Mouse (Mus musculus): Measurements from ENCODE around the gene Prr12. TPM values are rescaled to one million over a fixed set of nuclear protein-coding genes. Genes with fewer than 3 reads are reported as not detected.
A peak's percentile ranks its signal among the peaks of the same experiment; 100 is the strongest.

Gene Prr12
- total RNA-seq, 4 experiments from 2014 or later: 22.4 to 26.3 (median 24.9) TPM

- DNase-seq (ENCODE audit: low spot score): no peak
These were observed 25.1 kb upstream of the Prr12 start for GRCm38 (mm10) chr7:45077829-45078228.

GRCm38 (mm10) chr7:45077322-45077721 is 24.6 kb upstream of the Prr12 start:
- no peak for DNase-seq (ENCODE audit: low spot score)

GRCm38 (mm10) chr7:45076501-45076900 is 23.8 kb upstream of the Prr12 start:
- no peak for DNase-seq (ENCODE audit: low spot score)

GRCm38 (mm10) chr7:45075405-45075804 is 22.7 kb upstream of the Prr12 start:
- no peak for DNase-seq (ENCODE audit: low spot score)

GRCm38 (mm10) chr7:45073949-45074348 is 21.3 kb upstream of the Prr12 start:
- no peak for DNase-seq (ENCODE audit: low spot score)

- DNase-seq (ENCODE audit: low spot score): no peak
These were observed 20.6 kb upstream of the Prr12 start for GRCm38 (mm10) chr7:45073171-45073707.

GRCm38 (mm10) chr7:45072230-45072629 is 19.5 kb upstream of the Prr12 start:
- no peak for DNase-seq (ENCODE audit: low spot score)

GRCm38 (mm10) chr7:45069671-45070070 is 17.0 kb upstream of the Prr12 start:
- DNase-seq (ENCODE audit: low spot score): no peak

- DNase-seq (ENCODE audit: low spot score): no peak
These were observed 15.3 kb upstream of the Prr12 start for GRCm38 (mm10) chr7:45068000-45068318.

GRCm38 (mm10) chr7:45067190-45067999 is 14.7 kb upstream of the Prr12 start:
- DNase-seq (ENCODE audit: low spot score): no peak

GRCm38 (mm10) chr7:45062239-45062835 is 9.7 kb upstream of the Prr12 start, which contains the start of the genes Nosip and Prrg2:
Gene Nosip, plus strand, starts transcription at chr7:45062429.
Gene Prrg2, minus strand, starts transcription at chr7:45062677.
- DNase-seq (ENCODE audit: low spot score): peak; percentile 98

GRCm38 (mm10) chr7:45061532-45062075 is 8.9 kb upstream of the Prr12 start:
- no peak for DNase-seq (ENCODE audit: low spot score)

- no peak for DNase-seq (ENCODE audit: low spot score)
These were observed 8.0 kb upstream of the Prr12 start for GRCm38 (mm10) chr7:45060632-45061122.

- no peak for DNase-seq (ENCODE audit: low spot score)
These were observed 6.2 kb upstream of the Prr12 start for GRCm38 (mm10) chr7:45058607-45059571.

GRCm38 (mm10) chr7:45056972-45057348 is 4.3 kb upstream of the Prr12 start:
- no peak for DNase-seq (ENCODE audit: low spot score)

GRCm38 (mm10) chr7:45056329-45056971 is 3.8 kb upstream of the Prr12 start:
- no peak for DNase-seq (ENCODE audit: low spot score)

- DNase-seq (ENCODE audit: low spot score): peak; percentile 95
These were observed 1.3 kb upstream of the Prr12 start for GRCm38 (mm10) chr7:45053931-45054510.

- DNase-seq (ENCODE audit: low spot score): peak; percentile 64
These were observed 643 bp upstream of the Prr12 start for GRCm38 (mm10) chr7:45053117-45053930.

GRCm38 (mm10) chr7:45052181-45052861 is 360 bp downstream of the Prr12 start:
- no peak for DNase-seq (ENCODE audit: low spot score)
